Mouse (Mus musculus) stomach, postnatal 0 days (tissue): ENCODE measurements at regions not wholly inside any gene's neighbourhood (a gene's known extent, or its start where the extent isn't known, plus 50 kb on each side); places are given as distances from the start of the nearest gene placed in this dataset.

Experiments
- ATAC-seq: fragments of 200-750 bp; cut with Nextera tagmentation; 2 replicates; pipeline ENCODE4 v1.8.0; 2017; ENCODE audit not compliant: low FRiP score, low TSS enrichment
- DNase-seq: peaks from one replicate; pipeline ENCODE4 v3.0.0-alpha.2; 2016; ENCODE audit warnings: low spot score
- H3K27ac ChIP-seq: fragments of 300-500 bp; sonication (generic); replicated peaks from 2 replicates; pipeline ENCODE4 v1.5.1; 2014; ENCODE audit warnings: mild to moderate bottlenecking, control low read depth
- H3K27me3 ChIP-seq: fragments of 300-500 bp; sonication (generic); 2 replicates; pipeline ENCODE4 v1.6.1; 2014; ENCODE audit warnings: low read length; ENCODE audit not compliant: control insufficient read depth, insufficient read depth
- H3K36me3 ChIP-seq: fragments of 300-500 bp; sonication (generic); 2 replicates; pipeline ENCODE4 v1.6.1; 2014; ENCODE audit warnings: low read length, mixed read lengths; ENCODE audit not compliant: control insufficient read depth, insufficient read depth
- H3K4me1 ChIP-seq: fragments of 300-500 bp; sonication (generic); replicated peaks from 2 replicates; pipeline ENCODE4 v1.6.1; 2014; ENCODE audit warnings: antibody characterized with exemption; ENCODE audit not compliant: control insufficient read depth, insufficient read depth
- H3K4me2 ChIP-seq: fragments of 300-500 bp; sonication (generic); replicated peaks from 2 replicates; pipeline ENCODE4 v1.6.1; 2014; ENCODE audit warnings: low read depth, mild to moderate bottlenecking, control low read depth, moderate library complexity
- H3K4me3 ChIP-seq: fragments of 300-500 bp; sonication (generic); 2 replicates; pipeline ENCODE4 v1.5.1; 2014; ENCODE audit warnings: low read depth, low read length, control low read depth
- H3K9ac ChIP-seq: fragments of 300-500 bp; sonication (generic); 2 replicates; pipeline ENCODE4 v1.6.1; 2014; ENCODE audit warnings: mild to moderate bottlenecking, low read length, control low read depth, mixed read lengths
- H3K9me3 ChIP-seq: fragments of 300-500 bp; sonication (generic); 2 replicates; pipeline ENCODE4 v1.6.1; 2016; ENCODE audit warnings: low read length; ENCODE audit not compliant: control insufficient read depth
- CTCF ChIP-seq: IDR thresholded peaks from 2 replicates; pipeline ENCODE4 v1.5.1; 2016; ENCODE audit warnings: antibody characterized with exemption, low read depth, mild to moderate bottlenecking, moderate library complexity
- EP300 ChIP-seq: optimal IDR thresholded peaks from 2 replicates; pipeline ENCODE3; 2016; ENCODE audit warnings: antibody characterized with exemption
- WGBS: fragments of 180-500 bp; shearing (Covaris S2); extraction: QIAGEN DNeasy Blood & Tissue Kit; methylation state at CpG from one replicate; pipeline ENCODE4 v1.1.7; 2014; 5-methylcytosine and 5-hydroxymethylcytosine counted together

GRCm38 (mm10) chr3:38229686-38230085 lies 255.0 kb downstream of the Ankrd50 start:
- Histone ChIP-seq H3K9ac (no peak overlapping the region), H3K27me3 (no peaks in the 10 kb centered on the region), H3K27ac (no peak overlapping the region), H3K4me1 (no peaks in the 10 kb centered on the region; the same call in 1 of the 2 replicates), H3K4me3 (no peak overlapping the region), H3K9me3 (no peaks in the 10 kb centered on the region), H3K36me3 (no peaks in the 10 kb centered on the region), H3K4me2 (no peak overlapping the region)
- WGBS: 69% methylated on average over 5 of the region's 5 CpGs
- DNase-seq: no peak
- no peak for ATAC-seq
- TF ChIP-seq CTCF (no peak), EP300 (no peak)

GRCm38 (mm10) chr3:38229051-38229450 lies 255.6 kb downstream of the Ankrd50 start:
- DNase-seq: no peak
- H3K9ac ChIP-seq: no peak overlapping the region

GRCm38 (mm10) chr3:38227596-38227995 lies 257.0 kb downstream of the Ankrd50 start:
- H3K27ac ChIP-seq: no peak overlapping the region
- no peaks in the 10 kb centered on the region for H3K27me3 ChIP-seq
- DNase-seq: peak; percentile 64
- TF ChIP-seq EP300: no peak
- TF ChIP-seq CTCF: peak; percentile 89
- H3K4me2 ChIP-seq: no peak overlapping the region
- H3K9me3 ChIP-seq: no peaks in the 10 kb centered on the region
- H3K4me3 ChIP-seq: no peak overlapping the region
- 20% methylated on average over 6 of the region's 6 CpGs for WGBS
- no peak for ATAC-seq
- no peaks in the 10 kb centered on the region; the same call in 1 of the 2 replicates for H3K4me1 ChIP-seq
- H3K9ac ChIP-seq: no peak overlapping the region
- no peaks in the 10 kb centered on the region for H3K36me3 ChIP-seq

More at GRCm38 (mm10) chr3:38229051-38229450, 255.6 kb downstream of the Ankrd50 start:
- TF ChIP-seq EP300: no peak
- TF ChIP-seq CTCF: no peak
- Histone ChIP-seq H3K4me2 (no peak overlapping the region), H3K4me1 (no peaks in the 10 kb centered on the region; the same call in 1 of the 2 replicates), H3K36me3 (no peaks in the 10 kb centered on the region), H3K9me3 (no peaks in the 10 kb centered on the region), H3K27ac (no peak overlapping the region), H3K4me3 (no peak overlapping the region), H3K27me3 (no peaks in the 10 kb centered on the region)
- 47% methylated on average over 10 of the region's 10 CpGs for WGBS
- ATAC-seq: no peak

GRCm38 (mm10) chr3:38227121-38227520 lies 257.5 kb downstream of the Ankrd50 start:
- Histone ChIP-seq H3K9me3 (no peaks in the 10 kb centered on the region), H3K4me3 (no peak overlapping the region), H3K36me3 (no peaks in the 10 kb centered on the region), H3K4me1 (no peaks in the 10 kb centered on the region; the same call in 1 of the 2 replicates), H3K9ac (no peak overlapping the region), H3K4me2 (no peak overlapping the region), H3K27me3 (no peaks in the 10 kb centered on the region), H3K27ac (no peak overlapping the region)
- no peak for ATAC-seq
- 66% methylated on average over 9 of the region's 9 CpGs for WGBS
- TF ChIP-seq EP300 (no peak), CTCF (no peak)
- DNase-seq: no peak

GRCm38 (mm10) chr3:38226147-38226546 lies 258.5 kb downstream of the Ankrd50 start:
- no peaks in the 10 kb centered on the region for H3K4me1 ChIP-seq
- H3K9ac ChIP-seq: no peak overlapping the region
- H3K27me3 ChIP-seq: no peaks in the 10 kb centered on the region
- DNase-seq (no peak), ATAC-seq (no peak)
- no peak overlapping the region for H3K27ac ChIP-seq
- 53% methylated on average over 2 of the region's 2 CpGs for WGBS
- H3K9me3 ChIP-seq: no peaks in the 10 kb centered on the region
- no peak overlapping the region for H3K4me3 ChIP-seq
- no peak overlapping the region for H3K4me2 ChIP-seq
- H3K36me3 ChIP-seq: no peaks in the 10 kb centered on the region
- TF ChIP-seq EP300: no peak
- TF ChIP-seq CTCF: no peak

- Histone ChIP-seq H3K4me2 (no peak overlapping the region), H3K27me3 (no peaks in the 10 kb centered on the region), H3K4me1 (no peaks in the 10 kb centered on the region), H3K27ac (no peak overlapping the region), H3K9me3 (no peaks in the 10 kb centered on the region), H3K36me3 (no peaks in the 10 kb centered on the region), H3K4me3 (no peak overlapping the region), H3K9ac (no peak overlapping the region)
- no peak for TF ChIP-seq EP300
- no peak for TF ChIP-seq CTCF
- WGBS: 81% methylated on average over 8 of the region's 8 CpGs
- DNase-seq (no peak), ATAC-seq (no peak)
These were observed 262.8 kb downstream of the Ankrd50 start for GRCm38 (mm10) chr3:38221834-38222215.
